In the genomic region with DNA sequence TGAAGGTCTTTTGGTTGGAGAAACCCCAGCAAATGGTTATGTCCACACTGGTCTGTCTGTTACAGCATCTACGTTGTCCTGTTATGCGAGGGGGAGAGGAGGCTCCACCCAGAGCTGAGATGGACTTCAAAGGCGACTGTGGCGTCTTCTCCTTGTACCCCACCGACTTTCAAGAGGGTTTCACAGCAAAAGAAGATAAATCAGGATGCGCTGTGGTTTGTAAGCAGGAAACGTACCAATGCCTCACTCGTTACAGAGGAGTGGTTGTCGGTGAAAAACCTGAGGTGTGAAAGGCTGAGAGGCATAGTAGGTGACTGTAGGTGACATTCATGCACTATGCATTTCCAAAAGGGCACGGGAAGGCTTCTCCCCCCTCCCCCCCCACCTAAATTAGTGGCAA, we compare ENCODE assay signal across 16 mouse cellular contexts. TPM values are rescaled to one million over a fixed set of nuclear protein-coding genes. Genes with fewer than 3 reads are reported as not detected.
"Had no signal": no experiment of that assay in that cellular context is flagged by ENCODE, and none has a peak within 500 bp of the region (broad histone marks: within the 10 kb centered on the region; RNA-seq: fewer than 3 reads in every experiment).

No protein-coding gene starts in this region.

- H3K4me1 ChIP-seq: limb, embryonic 12.5 days; liver, embryonic 13.5 days; stomach, embryonic 15.5 days had no signal

- H3K27ac ChIP-seq: kidney, postnatal 0 days; layer of hippocampus, adult 2 months; limb, embryonic 12.5 days; liver, embryonic 13.5 days; stomach, embryonic 15.5 days had no signal

- H3K9ac ChIP-seq: limb, embryonic 12.5 days; liver, embryonic 13.5 days; stomach, embryonic 15.5 days had no signal

- DNase-seq: kidney, adult 9 months; kidney, postnatal 36 days; liver; liver, embryonic 13.5 days; lung, adult 18-20 months; midbrain, embryonic 14.5 days; thymus, postnatal 14 days had no signal

- H3K4me3 ChIP-seq: layer of hippocampus, adult 2 months; limb, embryonic 12.5 days; liver, embryonic 13.5 days; stomach, embryonic 15.5 days had no signal

- H3K27me3 ChIP-seq: limb, embryonic 12.5 days; liver, embryonic 13.5 days; stomach, embryonic 15.5 days had no signal

- H3K36me3 ChIP-seq: limb, embryonic 12.5 days; liver, embryonic 13.5 days; stomach, embryonic 15.5 days had no signal

- H3K9me3 ChIP-seq: stomach, embryonic 15.5 days had no signal

- H3K4me2 ChIP-seq: limb, embryonic 12.5 days; liver, embryonic 13.5 days; stomach, embryonic 15.5 days had no signal

RNA-seq across cellular contexts. Expression of a gene that starts 7.0 kb away (rescaled TPM):
- total RNA-seq: layer of hippocampus, adult 2 months; layer of hippocampus, postnatal 10 days; left cerebral cortex, postnatal 36 days had no signal
- polyA plus RNA-seq: kidney, postnatal 0 days; limb, embryonic 12.5 days; liver, embryonic 13.5 days; lung, embryonic 16.5 days; midbrain, embryonic 14.5 days; neural tube, embryonic 14.5 days; stomach, embryonic 15.5 days; testis, adult 2 months had no signal
